Mouse (Mus musculus) brain, embryonic 14.5 days (tissue): Measurements from ENCODE around the gene Tnfsf14.

Source experiments
- CTCF ChIP-seq: fragments of 200-500 bp; IDR thresholded peaks from 2 replicates; pipeline ENCODE4 v1.5.1; 2012; ENCODE audit warnings: inconsistent platforms, mild to moderate bottlenecking, moderate library complexity, borderline replicate concordance; ENCODE audit not compliant: insufficient read depth, insufficient read length; ENCODE audit errors: extremely low read depth
- POLR2A ChIP-seq: fragments of 200-500 bp; IDR thresholded peaks from 2 replicates; pipeline ENCODE4 v1.6.1; 2012; ENCODE audit warnings: mild to moderate bottlenecking, inconsistent platforms, borderline replicate concordance; ENCODE audit not compliant: poor library complexity, insufficient read depth, insufficient read length, severe bottlenecking; ENCODE audit errors: extremely low read depth

DNA sequence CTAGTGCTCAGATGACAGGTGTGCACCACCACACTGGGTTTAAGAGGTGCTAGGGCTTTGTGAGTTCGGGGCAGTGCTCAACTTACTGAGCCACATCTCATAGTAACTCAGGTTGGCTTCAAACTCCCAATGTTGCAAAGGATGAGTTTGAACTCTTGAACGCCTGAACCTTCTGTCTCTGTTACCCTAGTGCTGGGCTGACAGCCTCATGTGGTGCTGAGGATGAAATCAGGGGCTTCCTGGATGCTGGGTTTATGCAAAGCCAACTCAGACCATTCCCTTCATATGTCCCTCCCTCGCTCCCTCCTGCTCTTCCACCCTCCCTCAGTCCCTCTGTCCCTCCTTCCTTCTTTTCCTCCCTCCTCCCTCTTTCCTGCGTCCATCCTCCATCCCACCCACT lies 45.6 kb downstream of the Tnfsf14 start:
- TF ChIP-seq POLR2A (no peak), CTCF (no peak)
